Mouse (Mus musculus): ENCODE measurements around the gene Grin2b.

- TF ChIP-seq EP300 (optimal IDR thresholded peaks at IDR 0.05) (no peak), CTCF (IDR thresholded peaks at IDR 0.05; ENCODE audit: low read depth) (no peak)
Observed at GRCm38 (mm10) chr6:135727106-135727505, 446.2 kb downstream of the Grin2b start.

All from stomach, postnatal 0 days (tissue).